ENCODE assay signal across 16 mouse cellular contexts in genomic region chr6:34322121-34322520, GRCm38 (mm10). TPM values are rescaled to one million over a fixed set of nuclear protein-coding genes. Genes with fewer than 3 reads are reported as not detected.
"Had no signal": no experiment of that assay in that cellular context is flagged by ENCODE, and none has a peak within 500 bp of the region (broad histone marks: within the 10 kb centered on the region; RNA-seq: fewer than 3 reads in every experiment).

No protein-coding gene starts in this region.

- H3K9ac ChIP-seq: neural tube, embryonic 12.5 days; neural tube, embryonic 13.5 days; neural tube, embryonic 15.5 days; stomach, embryonic 15.5 days had no signal

- H3K4me3 ChIP-seq: neural tube, embryonic 12.5 days; neural tube, embryonic 13.5 days; neural tube, embryonic 15.5 days; stomach, embryonic 15.5 days had no signal

- H3K9me3 ChIP-seq: neural tube, embryonic 12.5 days; neural tube, embryonic 13.5 days; neural tube, embryonic 15.5 days; stomach, embryonic 15.5 days had no signal

- H3K27ac ChIP-seq: neural tube, embryonic 12.5 days; neural tube, embryonic 13.5 days; neural tube, embryonic 15.5 days; stomach, embryonic 15.5 days; stomach, postnatal 0 days had no signal

- H3K4me1 ChIP-seq: neural tube, embryonic 12.5 days; stomach, embryonic 15.5 days had no signal

- H3K27me3 ChIP-seq: neural tube, embryonic 12.5 days; neural tube, embryonic 13.5 days; neural tube, embryonic 15.5 days; stomach, embryonic 15.5 days had no signal

- H3K36me3 ChIP-seq: neural tube, embryonic 12.5 days; neural tube, embryonic 13.5 days; neural tube, embryonic 15.5 days; stomach, embryonic 15.5 days had no signal

- DNase-seq: retina, postnatal 1 day; right cerebral cortex, postnatal 14 days; right cerebral cortex, postnatal 25 days; right cerebral cortex, postnatal 4 days; spleen, adult 18-20 months; thymus, adult 18-20 months; thymus, adult 2 months; thymus, postnatal 25 days; thymus, postnatal 36 days; thymus, postnatal 4 days had no signal

- H3K4me2 ChIP-seq: neural tube, embryonic 12.5 days; neural tube, embryonic 13.5 days; neural tube, embryonic 15.5 days; stomach, embryonic 15.5 days had no signal

RNA-seq across cellular contexts. Expression of gene Akr1b8, which starts 31.8 kb away (rescaled TPM):
- total RNA-seq: neutrophil, adult 5-6 weeks had no signal
